Mouse (Mus musculus): Measurements from ENCODE around the gene Fam205a3. TPM values are rescaled to one million over a fixed set of nuclear protein-coding genes. Genes with fewer than 3 reads are reported as not detected.
"Not testable (repeated sequence)": the region's sequence is repeated elsewhere in the genome, so short reads cannot be mapped to it uniquely, and the experiment has no call there.

The Fam205a3 gene
- 0.06 and 0.07 TPM in 2 replicates for polyA plus RNA-seq (2014; fragmentation: Nextera tagmentation; extraction: Ambion mirVana)

DNA sequence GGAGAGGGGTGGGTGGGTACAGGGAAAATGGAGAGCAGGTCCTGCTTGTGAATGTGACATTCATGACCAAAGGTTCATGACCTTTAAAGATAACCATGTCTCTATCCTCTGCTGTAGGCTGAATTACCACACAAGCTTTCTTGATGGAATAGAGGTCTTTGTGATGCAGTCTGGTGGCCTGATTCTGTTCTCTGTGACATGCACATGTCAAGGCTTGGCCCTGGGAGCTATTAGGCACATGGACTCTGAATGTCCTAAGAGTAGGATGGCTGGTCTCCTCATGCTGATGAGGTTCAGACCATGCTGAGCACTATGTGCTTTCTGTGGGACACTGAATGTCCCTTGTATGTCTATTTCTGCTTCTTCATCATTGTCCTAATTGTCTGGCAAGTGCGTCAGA, at the start of gene Fam205a3:
TSS of gene Fam205a3 (plus strand) at position 301 of the 400 bp plus-strand sequence.
- H3K9me3 ChIP-seq (replicated peaks; ENCODE audit: control insufficient read depth, low read length); H3K36me3 ChIP-seq (ENCODE audit: control insufficient read depth, insufficient read depth, low read length); H3K4me2 ChIP-seq; H3K27ac ChIP-seq (ENCODE audit: low read depth, low read length); H3K4me3 ChIP-seq (ENCODE audit: low read depth, low read length); H3K27me3 ChIP-seq (ENCODE audit: control insufficient read depth, insufficient read depth, low read length); H3K9ac ChIP-seq (ENCODE audit: low read depth, low read length); H3K4me1 ChIP-seq (ENCODE audit: control insufficient read depth, insufficient read depth, low read length); ATAC-seq (replicated peaks; ENCODE audit: insufficient number of reproducible peaks, low FRiP score, low TSS enrichment): not testable (repeated sequence)
- WGBS (ENCODE audit: insufficient replicate concordance): no CpG with 5 or more reads among the region's 1 CpGs

DNA sequence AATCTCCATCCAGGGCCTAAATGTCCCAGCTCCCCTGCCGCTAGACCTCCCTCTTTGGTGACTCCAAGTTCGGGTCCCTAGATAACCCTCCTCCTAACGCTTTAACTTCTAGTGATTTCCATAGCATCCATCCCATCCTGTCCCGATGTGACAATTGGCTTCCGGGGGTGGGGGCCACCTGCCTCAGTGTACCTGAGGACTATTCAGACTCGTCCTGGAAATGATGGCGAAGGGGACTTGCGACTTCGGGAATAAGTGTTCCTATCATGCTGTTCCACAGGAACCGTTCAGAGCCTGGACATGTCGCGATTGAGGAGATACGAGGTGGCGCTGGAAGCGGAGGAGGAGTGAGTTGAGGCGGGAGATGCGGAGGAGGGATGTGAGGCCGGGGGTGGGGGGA, 24.2 kb upstream of the Fam205a3 start, which contains the start of gene Gm21953:
TSS of gene Gm21953 (plus strand) at position 301 of the 400 bp plus-strand sequence.
- not testable (repeated sequence) for H3K4me3 ChIP-seq (ENCODE audit: low read depth, low read length); H3K9ac ChIP-seq (ENCODE audit: low read depth, low read length); ATAC-seq (replicated peaks; ENCODE audit: insufficient number of reproducible peaks, low FRiP score, low TSS enrichment); H3K9me3 ChIP-seq (replicated peaks; ENCODE audit: control insufficient read depth, low read length); H3K36me3 ChIP-seq (ENCODE audit: control insufficient read depth, insufficient read depth, low read length); H3K4me1 ChIP-seq (ENCODE audit: control insufficient read depth, insufficient read depth, low read length); H3K4me2 ChIP-seq; H3K27me3 ChIP-seq (ENCODE audit: control insufficient read depth, insufficient read depth, low read length); H3K27ac ChIP-seq (ENCODE audit: low read depth, low read length)
- no CpG with 5 or more reads among the region's 18 CpGs for WGBS (ENCODE audit: insufficient replicate concordance)

Other genes starting within 250 kb of the Fam205a3 start
- not detected in 2 replicates for gene Gm3893, start 227.1 kb upstream of the Fam205a3 start, polyA plus RNA-seq (2014; fragmentation: Nextera tagmentation; extraction: Ambion mirVana)
- gene Gm13304, start 203.5 kb upstream of the Fam205a3 start, polyA plus RNA-seq (2014; fragmentation: Nextera tagmentation; extraction: Ambion mirVana): 0.56 TPM in 1 of 2 replicates, not detected in the other
- not detected in 2 replicates for gene Gm13306, start 164.9 kb upstream of the Fam205a3 start, polyA plus RNA-seq (2014; fragmentation: Nextera tagmentation; extraction: Ambion mirVana)
- 0.56 TPM in 1 of 2 replicates, not detected in the other for gene Gm13305, start 149.7 kb upstream of the Fam205a3 start, polyA plus RNA-seq (2014; fragmentation: Nextera tagmentation; extraction: Ambion mirVana)
- not detected in 2 replicates for gene Gm10600, start 77.7 kb upstream of the Fam205a3 start, polyA plus RNA-seq (2014; fragmentation: Nextera tagmentation; extraction: Ambion mirVana)
- gene Ccl21b, start 62.6 kb upstream of the Fam205a3 start, polyA plus RNA-seq (2014; fragmentation: Nextera tagmentation; extraction: Ambion mirVana): not detected in 2 replicates
- not detected in 2 replicates for gene Gm21953, start 24.1 kb upstream of the Fam205a3 start, polyA plus RNA-seq (2014; fragmentation: Nextera tagmentation; extraction: Ambion mirVana)
- gene Gm21586, start 121.0 kb downstream of the Fam205a3 start, polyA plus RNA-seq (2014; fragmentation: Nextera tagmentation; extraction: Ambion mirVana): not detected in 2 replicates
- not detected in 2 replicates for gene Gm2163, start 148.4 kb downstream of the Fam205a3 start, polyA plus RNA-seq (2014; fragmentation: Nextera tagmentation; extraction: Ambion mirVana)
- gene Fam205a2, start 209.8 kb downstream of the Fam205a3 start, polyA plus RNA-seq (2014; fragmentation: Nextera tagmentation; extraction: Ambion mirVana): 0.06 and 0.07 TPM in 2 replicates

Data from heart, embryonic 11.5 days (tissue).